Mouse (Mus musculus) neural tube, embryonic 14.5 days (tissue): ENCODE results near the gene Myl12a. TPM values are rescaled to one million over a fixed set of nuclear protein-coding genes. Genes with fewer than 3 reads are reported as not detected.

Experiments
- ATAC-seq: fragments of 200-750 bp; cut with Nextera tagmentation; 2 replicates; pipeline ENCODE4 v1.8.0; 2017; ENCODE audit warnings: low read depth, mild to moderate bottlenecking, moderate TSS enrichment, moderate library complexity
- H3K27ac ChIP-seq: fragments of 300-500 bp; sonication (generic); 2 replicates; pipeline ENCODE4 v1.5.1; 2014; ENCODE audit warnings: low read depth, mild to moderate bottlenecking, control low read depth, low read length, moderate library complexity, mixed read lengths
- H3K27me3 ChIP-seq: fragments of 300-500 bp; sonication (generic); 2 replicates; pipeline ENCODE4 v1.6.1; 2014; ENCODE audit warnings: low read length; ENCODE audit not compliant: control insufficient read depth, insufficient read depth
- H3K36me3 ChIP-seq: fragments of 300-500 bp; sonication (generic); 2 replicates; pipeline ENCODE4 v1.6.1; 2014; ENCODE audit warnings: low read length, mixed read lengths; ENCODE audit not compliant: control insufficient read depth, insufficient read depth
- H3K4me1 ChIP-seq: fragments of 300-500 bp; sonication (generic); 2 replicates; pipeline ENCODE4 v1.6.1; 2014; ENCODE audit warnings: low read length; ENCODE audit not compliant: control insufficient read depth, insufficient read depth
- H3K4me2 ChIP-seq: fragments of 300-500 bp; sonication (generic); 2 replicates; pipeline ENCODE4 v1.6.1; 2014; ENCODE audit warnings: mild to moderate bottlenecking, low read depth, low read length, control low read depth
- H3K4me3 ChIP-seq: fragments of 300-500 bp; sonication (generic); 2 replicates; pipeline ENCODE4 v1.5.1; 2014; ENCODE audit warnings: low read depth, low read length, control low read depth, mixed read lengths
- H3K9ac ChIP-seq: fragments of 300-500 bp; sonication (generic); replicated peaks from 2 replicates; pipeline ENCODE4 v1.6.1; 2014; ENCODE audit warnings: low read depth, mild to moderate bottlenecking, control low read depth, low read length, mixed read lengths
- H3K9me3 ChIP-seq: fragments of 300-500 bp; sonication (generic); 2 replicates; pipeline ENCODE4 v1.6.1; 2016; ENCODE audit warnings: low read length; ENCODE audit not compliant: control insufficient read depth
- WGBS: fragments of 180-500 bp; shearing (Covaris S2); extraction: QIAGEN DNeasy Blood & Tissue Kit; methylation state at CpG from one replicate; pipeline ENCODE4 v1.1.7; 2014; 5-methylcytosine and 5-hydroxymethylcytosine counted together
- polyA plus RNA-seq: library from polyadenylated mRNA; unstranded; fragments of >200 nt; fragmentation: Nextera tagmentation; extraction: Ambion mirVana; gene quantifications from 2 replicates; pipeline ENCODE4 v1.2.1, GENCODE M21; 2014

The Myl12a gene
- polyA plus RNA-seq, 1 experiment from 2014 or later: 63.7 TPM

DNA sequence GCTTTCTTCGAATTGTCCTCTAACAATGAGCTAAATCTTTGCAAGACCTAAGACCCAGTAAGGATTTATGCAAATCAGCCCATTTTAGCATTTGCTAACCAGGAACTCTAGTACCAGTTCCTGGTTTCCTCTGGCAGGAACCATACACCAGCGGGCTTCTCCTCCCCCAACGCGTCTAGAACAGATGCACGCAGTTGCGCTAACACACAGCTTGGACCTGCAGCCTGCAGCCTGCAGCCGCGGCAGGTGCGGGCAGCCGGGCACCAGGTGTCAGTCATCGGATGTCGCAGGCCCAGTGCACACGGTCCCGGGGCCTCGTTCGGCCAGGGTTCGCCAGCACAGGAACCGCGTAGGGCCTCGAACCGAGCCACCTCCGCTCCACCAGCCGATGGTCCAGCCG is 12.7 kb downstream of the Myl12a start:
- peak overlapping the region; percentile 98 for H3K4me3 ChIP-seq
- H3K9ac ChIP-seq: peak overlapping the region; percentile 94
- WGBS: 2% methylated on average over 24 of the region's 24 CpGs

GRCm38 (mm10) chr17:70989430-70989829 is 13.2 kb downstream of the Myl12a start:
- ATAC-seq: no peak
- 58% methylated on average over 8 of the region's 8 CpGs for WGBS

More for the DNA sequence above, 12.7 kb downstream of the Myl12a start:
- ATAC-seq: no peak; the same call in none of the 2 replicates
- peak overlapping the region; percentile 95 for H3K27ac ChIP-seq
- peak overlapping the region; percentile 56 for H3K4me2 ChIP-seq
- no peaks in the 10 kb centered on the region for H3K9me3 ChIP-seq
- H3K36me3 ChIP-seq: no peaks in the 10 kb centered on the region
- H3K27me3 ChIP-seq: no peaks in the 10 kb centered on the region
- peaks cover 21% of the 10 kb centered on the region for H3K4me1 ChIP-seq

DNA sequence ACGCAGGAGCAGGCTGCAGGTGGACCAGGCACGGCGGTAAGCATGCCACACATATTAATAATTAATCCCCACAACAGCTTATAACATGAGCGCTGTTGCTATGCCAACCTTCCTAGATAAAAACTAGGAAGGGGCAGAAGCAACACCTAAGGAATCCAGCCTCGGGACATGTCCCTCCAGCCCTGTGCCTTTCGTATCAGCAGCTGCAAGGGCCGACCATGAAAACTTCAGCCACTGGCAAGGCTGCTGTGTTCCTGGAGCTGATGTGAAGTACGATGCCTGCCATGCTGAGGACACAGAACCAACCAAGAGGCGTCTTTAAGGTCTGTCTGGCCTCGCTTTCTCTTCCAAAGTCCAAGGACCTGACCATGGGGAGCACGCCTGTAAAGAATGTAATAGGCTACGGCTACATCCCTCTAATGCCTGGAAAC is 14.3 kb downstream of the Myl12a start:
- no peaks in the 10 kb centered on the region for H3K36me3 ChIP-seq
- H3K4me1 ChIP-seq: peaks cover 21% of the 10 kb centered on the region
- no peaks in the 10 kb centered on the region for H3K9me3 ChIP-seq
- H3K27me3 ChIP-seq: no peaks in the 10 kb centered on the region
- WGBS: 88% methylated on average over 12 of the region's 12 CpGs
- no peak overlapping the region; the same call in 1 of the 2 replicates for H3K4me2 ChIP-seq
- H3K9ac ChIP-seq: no peak overlapping the region
- H3K27ac ChIP-seq: no peak overlapping the region
- no peak for ATAC-seq
- H3K4me3 ChIP-seq: no peak overlapping the region

More at GRCm38 (mm10) chr17:70989430-70989829, 13.2 kb downstream of the Myl12a start:
- Histone ChIP-seq H3K27me3 (no peaks in the 10 kb centered on the region), H3K9ac (peak overlapping the region; percentile 94), H3K4me1 (peaks cover 21% of the 10 kb centered on the region), H3K4me2 (peak overlapping the region; percentile 56), H3K27ac (no peak overlapping the region), H3K4me3 (peak overlapping the region; percentile 98), H3K36me3 (no peaks in the 10 kb centered on the region), H3K9me3 (no peaks in the 10 kb centered on the region)

- no peak overlapping the region for H3K9ac ChIP-seq
- H3K4me1 ChIP-seq: peaks cover 21% of the 10 kb centered on the region
- no peaks in the 10 kb centered on the region for H3K9me3 ChIP-seq
- H3K27ac ChIP-seq: no peak overlapping the region
- H3K4me2 ChIP-seq: no peak overlapping the region
- H3K27me3 ChIP-seq: no peaks in the 10 kb centered on the region
- WGBS: 94% methylated on average over 15 of the region's 15 CpGs
- ATAC-seq: no peak
- no peak overlapping the region for H3K4me3 ChIP-seq
- H3K36me3 ChIP-seq: peaks cover under 1% of the 10 kb centered on the region; the same call in 1 of the 2 replicates
Observed at GRCm38 (mm10) chr17:70986831-70987660, 15.6 kb downstream of the Myl12a start.

DNA sequence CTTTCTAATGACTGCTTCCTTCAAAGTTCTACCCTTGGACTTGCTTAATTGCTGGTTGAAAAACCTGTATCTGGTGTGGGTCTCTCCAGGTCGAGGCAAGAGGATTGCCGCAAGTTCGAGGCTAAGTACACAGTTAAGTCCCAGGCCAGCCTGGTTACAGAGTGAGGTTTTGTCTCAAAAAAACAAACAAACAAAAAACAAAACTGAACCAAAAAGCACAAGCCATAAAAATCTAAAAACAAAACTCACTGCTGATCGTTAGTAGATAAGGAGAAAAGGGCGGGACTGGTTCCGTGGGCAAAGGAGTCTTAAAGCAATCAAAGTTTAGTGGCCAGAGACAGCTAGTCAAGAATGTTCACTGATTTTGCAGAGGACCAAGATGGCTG is 16.3 kb downstream of the Myl12a start:
- ATAC-seq: no peak
- 93% methylated on average over 6 of the region's 6 CpGs for WGBS
- Histone ChIP-seq H3K27me3 (no peaks in the 10 kb centered on the region), H3K4me2 (no peak overlapping the region), H3K27ac (no peak overlapping the region), H3K4me3 (no peak overlapping the region), H3K9me3 (no peaks in the 10 kb centered on the region), H3K36me3 (peaks cover 4% of the 10 kb centered on the region; the same call in 1 of the 2 replicates), H3K4me1 (peaks cover 20% of the 10 kb centered on the region), H3K9ac (no peak overlapping the region)

GRCm38 (mm10) chr17:70985501-70986354 is 16.9 kb downstream of the Myl12a start:
- Histone ChIP-seq H3K4me3 (no peak overlapping the region), H3K9ac (no peak overlapping the region), H3K27me3 (no peaks in the 10 kb centered on the region), H3K9me3 (no peaks in the 10 kb centered on the region), H3K4me1 (peaks cover 17% of the 10 kb centered on the region), H3K4me2 (no peak overlapping the region), H3K36me3 (peaks cover 4% of the 10 kb centered on the region; the same call in 1 of the 2 replicates), H3K27ac (no peak overlapping the region)
- WGBS: 88% methylated on average over 15 of the region's 15 CpGs
- no peak for ATAC-seq

GRCm38 (mm10) chr17:70979345-70980223 is 23.1 kb downstream of the Myl12a start:
- Histone ChIP-seq H3K4me1 (no peaks in the 10 kb centered on the region), H3K27ac (no peak overlapping the region), H3K36me3 (peaks cover 23% of the 10 kb centered on the region), H3K4me2 (no peak overlapping the region), H3K9me3 (no peaks in the 10 kb centered on the region), H3K27me3 (no peaks in the 10 kb centered on the region), H3K4me3 (no peak overlapping the region), H3K9ac (no peak overlapping the region)
- ATAC-seq: no peak
- 91% methylated on average over 20 of the region's 20 CpGs for WGBS

- Histone ChIP-seq H3K4me3 (no peak overlapping the region), H3K9me3 (no peaks in the 10 kb centered on the region), H3K4me2 (no peak overlapping the region), H3K4me1 (no peaks in the 10 kb centered on the region), H3K9ac (no peak overlapping the region), H3K27ac (no peak overlapping the region), H3K27me3 (no peaks in the 10 kb centered on the region), H3K36me3 (peaks cover 30% of the 10 kb centered on the region)
- ATAC-seq: no peak
- 94% methylated on average over 6 of the region's 6 CpGs for WGBS
Observed at GRCm38 (mm10) chr17:70977799-70978198, 24.9 kb downstream of the Myl12a start.
